Mouse (Mus musculus) ES-Bruce4 (cell line): ENCODE measurements around the gene Cntf. TPM values are rescaled to one million over a fixed set of nuclear protein-coding genes. Genes with fewer than 3 reads are reported as not detected.
A peak's percentile ranks its signal among the peaks of the same experiment; 100 is the strongest.
"Not testable (repeated sequence)": the region's sequence is repeated elsewhere in the genome, so short reads cannot be mapped to it uniquely, and the experiment has no call there.

Source experiments
- H3K27ac ChIP-seq: 2 replicates; pipeline ENCODE4 v1.5.1; 2012; ENCODE audit warnings: low read length, inconsistent platforms; ENCODE audit not compliant: insufficient read depth
- H3K27me3 ChIP-seq: 2 replicates; pipeline ENCODE4 v1.6.1; 2012; ENCODE audit warnings: mild to moderate bottlenecking, low read length, inconsistent platforms; ENCODE audit not compliant: control insufficient read depth, poor library complexity, insufficient read depth, severe bottlenecking
- H3K36me3 ChIP-seq: 2 replicates; pipeline ENCODE4 v1.6.1; 2012; ENCODE audit warnings: inconsistent platforms, mild to moderate bottlenecking, low read length, moderate library complexity; ENCODE audit not compliant: control insufficient read depth, poor library complexity, insufficient read depth, severe bottlenecking
- H3K4me1 ChIP-seq: one replicate; pipeline ENCODE4 v1.8.1; 2011; ENCODE audit warnings: low read length; ENCODE audit not compliant: control insufficient read depth, insufficient read depth
- H3K4me3 ChIP-seq: 2 replicates; pipeline ENCODE4 v1.5.1; 2011; ENCODE audit warnings: low read depth, mild to moderate bottlenecking, low read length
- H3K9ac ChIP-seq: 2 replicates; pipeline ENCODE4 v1.6.1; 2012; ENCODE audit warnings: low read depth, mild to moderate bottlenecking, inconsistent platforms; ENCODE audit not compliant: poor library complexity, severe bottlenecking
- H3K9me3 ChIP-seq: replicated peaks from 2 replicates; pipeline ENCODE4 v1.6.1; 2012; ENCODE audit warnings: mild to moderate bottlenecking, low read length, inconsistent platforms; ENCODE audit not compliant: control insufficient read depth, poor library complexity, insufficient read depth, severe bottlenecking
- CTCF ChIP-seq: IDR thresholded peaks from one replicate; pipeline ENCODE4 v1.8.1; 2011; ENCODE audit warnings: low read depth, low read length
- EP300 ChIP-seq: IDR thresholded peaks from 2 replicates; pipeline ENCODE4 v1.6.1; 2011; ENCODE audit warnings: low read depth, low read length; ENCODE audit not compliant: insufficient read depth
- POLR2A ChIP-seq: IDR thresholded peaks from one replicate; pipeline ENCODE4 v1.8.1; 2011; ENCODE audit warnings: low read length; ENCODE audit not compliant: insufficient read depth
- polyA plus RNA-seq: library from polyadenylated mRNA; stranded (reverse); fragments of >200 nt; gene quantifications from 2 replicates; pipeline ENCODE4 v1.2.4, GENCODE M21; 2011; ENCODE audit warnings: low read depth; ENCODE audit not compliant: missing spikeins, insufficient read depth, insufficient read length

The Cntf gene
- polyA plus RNA-seq, 1 experiment: 6.4 TPM

DNA sequence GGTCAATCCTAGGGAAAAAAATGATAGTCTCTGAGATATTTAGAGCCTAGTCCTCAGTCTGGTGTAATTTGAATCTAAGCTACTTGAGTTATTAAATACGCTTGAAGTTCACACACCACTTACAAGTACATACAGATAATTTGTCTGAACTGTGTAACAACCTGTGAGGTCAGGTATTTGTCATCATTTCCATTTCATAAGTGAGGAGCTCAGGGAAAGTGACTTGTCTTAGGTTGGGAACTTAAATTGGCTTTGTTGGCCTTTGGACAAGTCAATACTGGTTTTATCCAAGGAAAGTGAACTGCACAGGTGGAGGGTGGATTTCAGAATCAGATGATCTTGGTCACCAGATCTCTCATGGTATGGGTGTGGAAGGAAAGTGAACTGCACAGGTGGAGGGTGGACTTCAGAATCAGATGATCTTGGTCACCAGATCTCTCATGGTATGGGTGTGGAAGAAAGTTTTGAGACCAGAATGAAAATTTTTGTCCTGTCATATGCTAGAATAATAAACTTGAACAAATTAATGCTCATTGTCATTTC, 6.4 kb downstream of the Cntf start:
- no peak overlapping the region for H3K9ac ChIP-seq
- peaks cover 5% of the 10 kb centered on the region for H3K36me3 ChIP-seq
- H3K27me3 ChIP-seq: no peaks in the 10 kb centered on the region
- no peak overlapping the region for H3K4me3 ChIP-seq
- H3K27ac ChIP-seq: no peak overlapping the region
- no peaks in the 10 kb centered on the region for H3K4me1 ChIP-seq
- H3K9me3 ChIP-seq: no peaks in the 10 kb centered on the region
- TF ChIP-seq CTCF (no peak), POLR2A (no peak), EP300 (no peak)

DNA sequence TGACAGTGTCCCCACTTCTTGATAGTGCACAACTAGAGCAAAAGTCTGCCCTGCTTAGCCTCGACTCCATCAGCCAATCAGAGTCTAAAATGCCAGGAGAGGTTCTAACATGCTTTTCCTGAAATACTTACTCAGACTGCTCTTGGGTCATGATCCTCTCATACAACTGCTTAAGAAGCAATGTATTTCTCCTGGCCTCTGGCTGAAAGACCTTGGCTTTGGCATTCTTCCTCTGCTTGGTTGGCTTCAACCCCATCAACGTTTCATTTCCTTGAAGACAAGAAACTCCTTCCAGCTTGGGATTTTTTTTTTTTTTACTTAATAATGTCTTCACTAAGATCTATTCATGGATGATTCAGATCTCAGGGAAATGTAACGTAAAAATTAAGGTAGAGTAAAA, 9.1 kb downstream of the Cntf start:
- Histone ChIP-seq H3K36me3 (no peaks in the 10 kb centered on the region), H3K9me3 (no peaks in the 10 kb centered on the region), H3K27ac (no peak overlapping the region), H3K27me3 (no peaks in the 10 kb centered on the region), H3K4me1 (no peaks in the 10 kb centered on the region), H3K4me3 (no peak overlapping the region), H3K9ac (no peak overlapping the region)
- TF ChIP-seq EP300 (no peak), CTCF (no peak), POLR2A (no peak)

DNA sequence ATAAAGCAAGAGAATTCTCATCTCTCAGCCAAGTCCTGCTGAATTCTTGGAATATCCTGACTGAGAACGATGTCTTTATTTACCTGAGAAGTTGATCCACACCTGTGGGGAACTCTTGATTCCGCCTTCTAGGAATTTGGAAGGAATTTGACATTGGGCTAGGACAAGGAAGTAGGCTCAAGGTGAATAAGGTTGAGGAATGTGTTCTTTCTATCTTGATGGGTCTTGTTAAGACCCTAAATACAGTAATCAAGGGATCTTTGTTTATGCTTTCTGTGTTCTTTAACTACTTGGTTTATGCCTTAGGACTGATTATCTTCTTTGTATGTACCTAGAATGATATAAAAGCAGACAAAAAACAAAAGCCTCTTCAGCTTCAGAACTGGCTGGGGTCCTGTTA, 33.5 kb downstream of the Cntf start:
- peaks cover 1% of the 10 kb centered on the region for H3K4me1 ChIP-seq
- peaks cover 4% of the 10 kb centered on the region for H3K9me3 ChIP-seq
- peak overlapping the region; percentile 98 for H3K27ac ChIP-seq
- no peak for TF ChIP-seq EP300
- TF ChIP-seq CTCF: no peak
- TF ChIP-seq POLR2A: no peak
- no peaks in the 10 kb centered on the region for H3K27me3 ChIP-seq
- no peak overlapping the region for H3K9ac ChIP-seq
- H3K36me3 ChIP-seq: no peaks in the 10 kb centered on the region; the same call in 1 of the 2 replicates
- H3K4me3 ChIP-seq: no peak overlapping the region

DNA sequence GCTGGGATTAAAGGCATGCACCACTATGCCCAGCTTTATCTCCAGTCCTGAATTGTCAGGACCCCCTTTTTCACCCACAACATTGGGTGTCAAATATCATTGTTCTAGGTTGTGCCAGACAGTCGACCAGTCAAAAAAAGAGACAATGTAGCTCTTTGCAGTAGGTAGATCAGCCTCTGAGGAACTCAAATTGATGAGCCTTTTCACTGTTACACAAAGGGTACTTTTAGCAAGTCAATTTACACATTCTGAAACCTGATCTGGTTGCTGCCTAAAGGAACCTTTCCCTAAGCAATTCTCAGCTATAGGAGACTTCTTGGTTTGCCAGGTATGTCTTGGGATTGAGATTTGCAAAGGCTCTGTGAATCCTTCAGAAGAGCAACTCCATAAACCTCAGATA, 34.4 kb downstream of the Cntf start:
- Histone ChIP-seq H3K4me3 (no peak overlapping the region), H3K36me3 (no peaks in the 10 kb centered on the region; the same call in 1 of the 2 replicates), H3K27ac (peak overlapping the region; percentile 98), H3K4me1 (peaks cover 1% of the 10 kb centered on the region), H3K9ac (no peak overlapping the region), H3K9me3 (peaks cover 4% of the 10 kb centered on the region), H3K27me3 (no peaks in the 10 kb centered on the region)
- TF ChIP-seq CTCF (no peak), EP300 (no peak), POLR2A (no peak)

DNA sequence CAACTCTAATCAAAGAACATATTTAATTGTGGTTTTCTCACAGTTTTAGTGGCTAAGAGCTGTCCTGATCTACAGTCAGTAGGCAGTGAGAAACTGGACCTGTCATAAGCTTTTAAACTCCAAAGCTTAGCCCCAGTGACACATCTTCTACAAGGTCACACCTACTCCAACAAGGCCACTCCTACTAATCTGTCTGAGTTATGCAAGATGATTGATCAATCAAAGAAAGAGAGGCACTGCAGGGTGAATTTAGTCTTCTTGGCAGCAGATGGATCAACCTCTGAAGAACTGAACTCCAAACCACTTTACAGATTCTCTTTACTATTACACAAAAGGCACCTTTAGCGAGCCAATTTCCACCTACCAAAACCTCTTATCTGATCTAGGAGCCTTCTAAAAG, 39.6 kb downstream of the Cntf start:
- Histone ChIP-seq H3K36me3 (no peaks in the 10 kb centered on the region), H3K4me1 (peaks cover 1% of the 10 kb centered on the region), H3K9ac (no peak overlapping the region), H3K27me3 (no peaks in the 10 kb centered on the region), H3K4me3 (no peak overlapping the region), H3K9me3 (no peaks in the 10 kb centered on the region), H3K27ac (no peak overlapping the region)
- no peak for TF ChIP-seq CTCF

GRCm38 (mm10) chr19:12722308-12722707, 43.1 kb downstream of the Cntf start:
- Histone ChIP-seq H3K9ac (no peak overlapping the region), H3K27me3 (no peaks in the 10 kb centered on the region), H3K9me3 (no peaks in the 10 kb centered on the region), H3K4me3 (no peak overlapping the region), H3K27ac (no peak overlapping the region), H3K36me3 (no peaks in the 10 kb centered on the region), H3K4me1 (peaks cover 1% of the 10 kb centered on the region)
- TF ChIP-seq POLR2A (no peak), CTCF (peak; percentile 53)

GRCm38 (mm10) chr19:12721596-12721995, 43.8 kb downstream of the Cntf start:
- not testable (repeated sequence) for H3K36me3 ChIP-seq

GRCm38 (mm10) chr19:12720919-12721318, 44.5 kb downstream of the Cntf start:
- H3K4me3 ChIP-seq, H3K9me3 ChIP-seq, H3K36me3 ChIP-seq, H3K27ac ChIP-seq, H3K4me1 ChIP-seq, H3K9ac ChIP-seq, H3K27me3 ChIP-seq: not testable (repeated sequence)

More at GRCm38 (mm10) chr19:12721596-12721995, 43.8 kb downstream of the Cntf start:
- not testable (repeated sequence) for H3K27ac ChIP-seq, H3K4me1 ChIP-seq, H3K9ac ChIP-seq, H3K4me3 ChIP-seq, H3K9me3 ChIP-seq, H3K27me3 ChIP-seq
